Mouse (Mus musculus) CH12.LX (cell line): ENCODE measurements at regions not wholly inside any gene's neighbourhood (a gene's known extent, or its start where the extent isn't known, plus 50 kb on each side); places are given as distances from the start of the nearest gene placed in this dataset.

Experiments used
- CTCF ChIP-seq, 2 experiments: IDR thresholded peaks in 1 of 2; conservative IDR thresholded peaks in 1 of 2; 2 replicates each; pipeline ENCODE4 v1.5.1; 2011 to 2012; ENCODE audit warnings: low read depth in 2 of 2, low read length in 2 of 2, improper control_type of control experiment in 1 of 2, inconsistent platforms in 1 of 2, mild to moderate bottlenecking in 1 of 2, moderate library complexity in 1 of 2
- EP300 ChIP-seq: IDR thresholded peaks from 2 replicates; pipeline ENCODE4 v1.6.1; 2011; ENCODE audit warnings: low read length, improper control_type of control experiment
- MAX ChIP-seq: IDR thresholded peaks from 2 replicates; pipeline ENCODE4 v1.6.1; 2011; ENCODE audit warnings: low read length, improper control_type of control experiment
- MYC ChIP-seq: IDR thresholded peaks from 2 replicates; pipeline ENCODE4 v1.6.1; 2011; ENCODE audit warnings: low read depth, mild to moderate bottlenecking, improper control_type of control experiment, low read length
- POLR2A ChIP-seq: IDR thresholded peaks from 2 replicates; pipeline ENCODE4 v1.6.1; 2011; ENCODE audit warnings: low read depth, mild to moderate bottlenecking, improper control_type of control experiment, low read length

GRCm38 (mm10) chr9:115778862-115779261 is 130.4 kb upstream of the Gadl1 start:
- no peak for TF ChIP-seq CTCF (conservative IDR thresholded peaks at IDR 0.05 in 1 of 2, IDR thresholded peaks at IDR 0.05 in 1 of 2; ENCODE audit: low read depth in 2 of 2, low read length in 2 of 2)
- TF ChIP-seq POLR2A, result no peak
- TF ChIP-seq MAX, result no peak
- no peak for TF ChIP-seq EP300
- no peak for TF ChIP-seq MYC
